Mouse (Mus musculus): Measurements from ENCODE around the gene Olfr1137.

Gene Olfr1137

DNA sequence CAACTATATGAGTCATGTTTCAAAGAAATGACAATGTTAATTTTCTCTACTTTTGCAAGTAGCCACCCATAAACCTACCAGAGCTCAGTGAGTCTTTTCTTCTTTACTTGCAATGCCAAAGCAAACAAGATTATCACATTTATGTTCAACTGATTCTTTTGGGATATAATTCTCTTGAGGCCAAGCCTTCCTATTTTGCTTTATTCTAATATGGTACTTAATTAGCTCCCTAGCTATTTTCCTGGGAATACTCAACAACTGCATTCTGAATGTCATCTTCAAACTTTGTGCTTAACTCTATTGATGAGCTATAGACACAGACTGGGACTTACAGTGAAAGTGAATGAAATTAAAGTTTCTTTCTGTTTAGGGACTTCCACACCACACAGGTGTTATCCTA is at the start of gene Olfr1137:
Olfr1137 (minus strand) TSS at position 101 of the 400 bp plus-strand sequence.
- in situ Hi-C loops (cut with MboI; ENCODE audit: unreplicated experiment in 2 of 2) = no loop called here

DNA sequence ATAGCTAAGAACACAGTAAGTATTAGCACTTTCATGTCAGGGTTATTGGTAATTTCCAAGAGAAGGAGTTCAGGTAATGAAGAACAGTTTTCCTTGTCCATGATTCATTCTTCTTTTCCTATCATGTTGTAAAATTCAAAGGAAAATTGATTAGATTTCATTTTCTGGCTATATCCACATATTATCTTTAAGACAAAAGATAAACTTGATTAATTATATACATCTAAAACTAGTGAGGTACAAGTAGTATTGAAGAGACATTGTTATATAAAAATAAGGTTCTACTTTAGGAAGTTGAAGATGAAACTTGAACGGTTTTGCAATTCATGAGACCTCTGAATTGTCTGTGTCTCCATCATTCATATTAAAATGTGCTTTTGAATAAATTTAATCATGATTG is 40.9 kb upstream of the Olfr1137 start, which contains the start of gene Olfr1141:
Olfr1141 (minus strand) TSS at position 101 of the 400 bp plus-strand sequence.
- in situ Hi-C loops (cut with MboI; ENCODE audit: unreplicated experiment in 2 of 2) = no loop called here

DNA sequence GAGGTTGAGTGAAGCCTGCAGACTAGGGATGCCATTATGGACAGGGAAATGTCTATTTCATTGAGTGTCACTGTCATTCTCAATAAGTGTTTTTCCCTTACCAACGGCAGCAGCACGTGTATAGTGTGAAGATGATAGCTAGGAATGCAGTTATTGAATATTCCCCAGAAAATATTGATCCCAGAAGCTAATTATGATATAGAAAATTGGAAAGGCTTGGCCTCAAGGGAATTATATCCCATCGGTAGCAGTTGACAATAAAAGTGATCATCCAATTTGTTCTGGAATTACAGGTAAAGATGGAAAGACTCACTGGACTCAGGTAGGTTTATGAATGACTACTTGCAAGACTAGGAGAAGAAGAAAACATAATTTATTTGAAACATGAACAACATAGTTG is 30.5 kb upstream of the Olfr1137 start, which contains the start of gene Olfr1140:
Olfr1140 (plus strand) TSS at position 301 of the 400 bp plus-strand sequence.
- in situ Hi-C loops (cut with MboI; ENCODE audit: unreplicated experiment in 2 of 2) = no loop called here

DNA sequence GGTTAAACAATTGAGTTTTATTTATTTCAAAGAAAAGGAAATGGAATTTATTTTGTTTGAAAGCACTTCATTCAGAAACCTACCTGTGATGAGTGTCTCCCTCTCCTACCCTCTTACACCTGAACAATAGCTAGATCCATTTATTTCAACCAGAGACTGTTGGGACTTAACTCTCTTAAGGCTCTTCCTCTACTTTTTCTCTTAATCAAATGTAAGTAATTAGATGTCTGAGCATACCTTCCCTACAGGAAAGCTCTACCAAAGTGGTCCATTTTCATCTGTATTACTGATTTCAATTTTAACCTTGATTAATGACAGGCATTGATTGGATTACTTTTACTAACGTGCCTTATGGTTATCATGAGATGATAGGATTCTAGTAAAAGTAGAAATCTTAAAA is 26.9 kb upstream of the Olfr1137 start, which contains the start of gene Olfr1138:
Olfr1138 (minus strand) TSS at position 101 of the 400 bp plus-strand sequence.
- in situ Hi-C loops (cut with MboI; ENCODE audit: unreplicated experiment in 2 of 2) = no loop called here

DNA sequence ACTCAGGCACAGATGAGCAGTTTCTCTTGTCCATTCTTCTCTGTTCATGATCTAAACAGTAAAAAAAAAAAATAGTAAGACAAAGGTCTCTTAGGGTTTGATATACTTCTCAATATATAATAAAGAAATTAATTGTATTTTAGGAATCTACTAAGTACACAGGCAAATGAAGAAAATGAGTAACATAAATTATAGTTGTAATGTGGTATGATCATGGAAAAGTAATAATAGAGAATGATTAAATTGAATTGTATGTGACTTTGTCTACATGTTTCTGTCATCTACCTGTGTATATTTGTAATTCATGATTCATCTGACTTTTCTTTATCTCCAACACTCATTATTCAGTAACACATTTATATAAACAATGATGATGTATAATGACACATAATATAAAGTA is 19.1 kb downstream of the Olfr1137 start, which contains the start of gene Olfr1136:
Olfr1136 (minus strand) TSS at position 101 of the 400 bp plus-strand sequence.
- in situ Hi-C loops (cut with MboI; ENCODE audit: unreplicated experiment in 2 of 2) = no loop called here

DNA sequence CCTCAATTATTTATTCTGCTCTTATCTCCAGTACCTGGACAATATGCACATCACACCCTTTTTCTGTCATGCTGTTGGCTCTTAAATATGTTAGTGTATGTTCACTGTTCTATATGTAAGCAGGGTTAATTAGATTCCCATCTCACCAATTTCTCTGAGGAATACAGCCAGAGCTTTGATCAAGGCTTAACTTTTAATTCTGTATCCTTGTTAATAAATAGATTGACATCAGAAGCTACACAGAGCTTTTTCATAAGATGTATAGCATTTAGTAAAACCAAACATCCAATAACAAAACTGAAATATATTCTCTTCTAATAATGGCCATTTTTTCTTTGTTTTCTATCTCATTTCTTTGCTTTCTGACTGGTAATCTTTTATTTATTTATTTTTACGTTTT is 39.4 kb downstream of the Olfr1137 start, which contains the start of gene Olfr1135:
Olfr1135 (minus strand) TSS at position 101 of the 400 bp plus-strand sequence.
- in situ Hi-C loops (cut with MboI; ENCODE audit: unreplicated experiment in 2 of 2) = no loop called here
